Mouse (Mus musculus): ENCODE data around the gene Kmt2b.

GRCm38 (mm10) chr7:30572969-30573368, 15.6 kb downstream of the Kmt2b start:
- TF ChIP-seq CTCF (IDR thresholded peaks at IDR 0.05; ENCODE audit: low read depth): no peak
- no peak for TF ChIP-seq EP300 (optimal IDR thresholded peaks at IDR 0.05)
